ENCODE assay signal across 9 mouse cellular contexts in genomic region chr3:99233393-99234318, GRCm38 (mm10). TPM values are rescaled to one million over a fixed set of nuclear protein-coding genes. Genes with fewer than 3 reads are reported as not detected.
DNase-seq lines count a peak whose midpoint lies in the region; ATAC-seq lines count a peak whose summit lies in the region.
"Had no signal": no experiment of that assay in that cellular context is flagged by ENCODE, and none has a peak within 500 bp of the region (broad histone marks: within the 10 kb centered on the region; RNA-seq: fewer than 3 reads in every experiment).

No protein-coding gene starts in this region.

- peak; percentile 76 for ATAC-seq in megakaryocyte progenitor cell, adult 5-6 weeks (replicated peaks; ENCODE audit: poor library complexity)

- intact Hi-C loops in heart, postnatal 14 days (cut with DNase I) = loop anchor here (2.0 kb wide), 1 partner anchor 705 kb away; no protein-coding TSS in a partner anchor

- peak; percentile 58 to 71 for DNase-seq in left cerebral cortex, adult 18-20 months (ENCODE audit: low spot score in 2 of 2)
- DNase-seq in left cerebral cortex, adult 11 months (ENCODE audit: low spot score) = no peak
- peak; percentile 57 for DNase-seq in adrenal gland, adult 2 months
- DNase-seq in embryo, embryonic 11 days = peak; percentile 74
- peak; percentile 40 to 63 for DNase-seq in heart, postnatal 14 days
- peak; percentile 70 to 73 for DNase-seq in kidney, postnatal 4 days
- DNase-seq in thymus, postnatal 0 days (ENCODE audit: low spot score) = peak; percentile 48

RNA-seq across cellular contexts. Expression of gene Tbx15, which starts 6.5 kb away (rescaled TPM):
- 1 to 10 TPM; 1.2 to 1.9 TPM for total RNA-seq in left cerebral cortex, adult 18-20 months (2021)
- total RNA-seq in adrenal gland, adult 2 months (2021) = under 1 TPM in 1 of 2 experiments, not detected in 1; 0.24 TPM
- polyA plus RNA-seq in adrenal gland, adult 2 months (2012; rRNA removed) = 0.08 and 0.10 TPM in 2 replicates
- total RNA-seq in heart, postnatal 14 days (2021) = under 1 TPM; 0.10 to 0.48 TPM
- not detected in 2 replicates for total RNA-seq in megakaryocyte progenitor cell, adult 5-6 weeks (2015)
- total RNA-seq in megakaryocyte progenitor cell, adult 5-6 weeks (2017) = 0.07 TPM in 1 of 2 replicates, not detected in the other
- 0.06 and 0.12 TPM in 2 replicates for polyA plus RNA-seq in thymus, postnatal 0 days (2015; fragmentation: Nextera tagmentation; extraction: Ambion mirVana)
- total RNA-seq: neutrophil, adult 5-6 weeks had no signal
